Mouse (Mus musculus): ENCODE results near the gene Gm14327. TPM values are rescaled to one million over a fixed set of nuclear protein-coding genes. Genes with fewer than 3 reads are reported as not detected.

The Gm14327 gene
- 0.13 TPM in 1 of 2 replicates, not detected in the other for polyA plus RNA-seq (2012; rRNA removed)

DNA sequence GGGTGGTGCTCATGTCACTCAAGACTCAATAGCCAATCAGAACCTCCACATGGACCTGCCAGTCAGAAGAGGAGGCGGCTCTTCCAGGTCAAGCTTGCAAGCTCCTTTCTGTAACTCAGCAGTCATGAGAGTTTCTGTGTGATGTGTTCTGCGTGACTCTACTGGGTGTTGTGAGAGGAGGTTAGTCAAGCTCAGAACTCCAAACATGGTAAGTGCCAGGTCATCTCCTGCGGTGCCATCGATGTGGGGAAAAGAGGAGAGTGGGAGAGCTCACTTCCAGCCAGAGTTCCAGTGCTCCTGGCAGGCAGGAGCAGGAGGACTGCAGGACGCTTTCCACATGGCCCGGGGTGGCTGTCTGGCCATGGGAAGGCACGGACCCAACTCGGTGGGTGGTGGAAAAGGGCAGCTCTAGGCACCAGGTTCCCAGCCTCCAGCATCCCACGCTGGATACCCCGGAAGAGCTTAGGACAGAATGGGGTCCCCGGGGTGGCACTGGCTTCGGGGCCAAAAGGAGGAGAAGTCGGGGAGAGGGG, at the start of gene Gm14327:
TSS of gene Gm14327 (plus strand) at position 51 of the 533 bp plus-strand sequence.

DNA sequence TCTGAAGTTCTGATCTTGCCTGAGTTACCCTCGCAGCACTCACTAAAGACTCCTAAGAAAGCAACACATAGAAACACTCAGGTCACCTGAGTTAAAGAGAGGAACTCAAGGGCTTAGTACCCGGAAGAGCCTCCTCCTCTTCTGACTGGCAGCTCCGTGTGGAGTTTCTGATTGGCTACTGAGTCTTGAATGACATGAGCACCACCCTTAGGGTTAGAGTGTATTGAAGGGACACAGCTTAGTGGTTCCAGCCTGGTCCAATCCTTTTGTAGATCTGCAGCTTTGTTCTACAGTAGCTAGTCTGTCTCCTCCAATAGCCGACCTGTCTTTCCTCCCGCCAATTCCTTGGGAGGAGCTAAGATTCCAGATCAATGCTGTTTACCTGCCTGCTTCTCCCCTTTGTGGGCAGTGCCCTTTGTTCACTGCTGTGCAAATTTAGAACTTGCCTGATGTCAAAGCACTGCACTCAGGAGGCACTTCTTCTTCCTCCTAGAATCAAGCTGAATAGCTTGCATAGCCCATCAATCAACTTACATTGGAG, 28.7 kb downstream of the Gm14327 start, which contains the start of gene Zfp972:
TSS of gene Zfp972 (minus strand) at position 51 of the 541 bp plus-strand sequence.

Other genes starting within 250 kb of the Gm14327 start
- gene Gm14322, start 137.8 kb upstream of the Gm14327 start, polyA plus RNA-seq (2012; rRNA removed), result 0.17 TPM in 1 of 2 replicates, not detected in the other
- gene Gm14325, start 56.8 kb upstream of the Gm14327 start, polyA plus RNA-seq (2012; rRNA removed), result not detected in 2 replicates
- gene Zfp972, start 28.5 kb downstream of the Gm14327 start, polyA plus RNA-seq (2012; rRNA removed), result not detected in 2 replicates
- gene Gm14326, start 60.2 kb downstream of the Gm14327 start, polyA plus RNA-seq (2012; rRNA removed), result 0.67 TPM in 1 of 2 replicates, not detected in the other
- gene Zfp971, start 126.2 kb downstream of the Gm14327 start, polyA plus RNA-seq (2012; rRNA removed), result 0.23 TPM in 1 of 2 replicates, not detected in the other
- 0.16 TPM in 1 of 2 replicates, not detected in the other for gene Zfp931, start 181.4 kb downstream of the Gm14327 start, polyA plus RNA-seq (2012; rRNA removed)
- 0.40 TPM in 1 of 2 replicates, not detected in the other for gene Phactr3, start 221.9 kb downstream of the Gm14327 start, polyA plus RNA-seq (2012; rRNA removed)

Measured in stomach, adult 2 months (tissue).